Mouse (Mus musculus): ENCODE results near the gene Rhox3a.
"Not testable (repeated sequence)": the region's sequence is repeated elsewhere in the genome, so short reads cannot be mapped to it uniquely, and the experiment has no call there.

- TF ChIP-seq CTCF (IDR thresholded peaks at IDR 0.05; ENCODE audit: low read depth, low read length); POLR2A (IDR thresholded peaks at IDR 0.05; ENCODE audit: borderline replicate concordance, low read depth, low read length): not testable (repeated sequence)
Measured at GRCm38 (mm10) chrX:37222158-37222557, 27.6 kb upstream of the Rhox3a start, which contains the start of gene Rhox1.
